ENCODE assay signal across 8 mouse cellular contexts in the genomic region with DNA sequence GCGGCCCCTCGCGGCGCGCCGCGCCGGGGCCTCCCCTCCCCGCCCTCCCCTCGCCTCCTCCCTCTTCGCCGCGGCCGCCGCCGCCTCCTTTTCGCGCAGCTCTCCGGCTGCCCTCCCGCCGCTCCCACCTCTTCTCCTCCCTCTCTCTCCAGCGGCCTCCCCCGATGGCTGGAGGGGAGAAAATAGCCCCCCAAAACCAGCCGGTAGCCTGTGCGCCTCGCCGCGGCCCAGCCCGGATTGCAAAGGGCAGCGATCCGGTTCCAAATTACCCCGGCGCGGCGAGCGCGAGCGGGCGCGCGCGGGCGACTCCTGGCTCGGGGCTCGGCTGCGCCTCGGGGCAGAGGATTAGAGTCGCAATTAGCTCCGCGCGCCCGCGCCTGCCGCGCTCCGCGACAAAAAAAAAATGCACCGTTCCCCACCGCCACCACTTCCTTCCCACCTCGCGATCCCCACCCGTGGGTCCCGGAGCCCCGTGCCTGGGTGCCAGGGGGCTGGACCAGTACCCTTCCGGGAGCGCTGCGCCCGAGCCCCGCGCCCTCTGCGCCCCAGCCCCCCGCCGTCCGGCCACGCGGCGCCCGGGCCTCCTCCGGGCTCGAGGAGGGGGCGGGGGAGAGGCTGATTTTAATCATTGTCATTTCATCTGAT. TPM values are rescaled to one million over a fixed set of nuclear protein-coding genes. Genes with fewer than 3 reads are reported as not detected.
DNase-seq lines count a peak whose midpoint lies in the region; ATAC-seq and TF ChIP-seq lines count a peak whose summit lies in the region.

No protein-coding gene starts in this region.

- H3K4me1 ChIP-seq in hindbrain, embryonic 15.5 days (replicated peaks), result peaks cover 34% of the 10 kb centered on the region
- peaks cover 25% of the 10 kb centered on the region for H3K4me1 ChIP-seq in limb, embryonic 12.5 days (replicated peaks)
- no peaks in the 10 kb centered on the region for H3K4me1 ChIP-seq in midbrain, postnatal 0 days (ENCODE audit: insufficient read depth, low read length)

- ATAC-seq in hindbrain, embryonic 15.5 days (ENCODE audit: low FRiP score, low read depth), result peak; percentile 37
- no peak for ATAC-seq in limb, embryonic 12.5 days (ENCODE audit: insufficient number of reproducible peaks, insufficient read depth, low FRiP score, low TSS enrichment, low read depth)
- peak; percentile 59 for ATAC-seq in midbrain, postnatal 0 days (ENCODE audit: low FRiP score)

- DNase-seq in heart, adult 11 months, result peak; percentile 95
- no peak for DNase-seq in heart, postnatal 25 days (ENCODE audit: low spot score)
- peak; percentile 54 for DNase-seq in cerebellum, adult 11 months
- DNase-seq in frontal cortex, postnatal 10 days (ENCODE audit: low spot score in 2 of 2), result peak; percentile 39 to 68
- DNase-seq in midbrain, postnatal 0 days (ENCODE audit: low spot score), result peak; percentile 79
- DNase-seq in urinary bladder, postnatal 14 days (ENCODE audit: low spot score), result peak; percentile 55

- no peaks in the 10 kb centered on the region for H3K9me3 ChIP-seq in hindbrain, embryonic 15.5 days
- H3K9me3 ChIP-seq in limb, embryonic 12.5 days, result no peaks in the 10 kb centered on the region
- no peaks in the 10 kb centered on the region for H3K9me3 ChIP-seq in midbrain, postnatal 0 days (ENCODE audit: low read length)

- peak overlapping the region; percentile 93 for H3K9ac ChIP-seq in hindbrain, embryonic 15.5 days
- H3K9ac ChIP-seq in limb, embryonic 12.5 days (replicated peaks), result peak overlapping the region; percentile 97
- peak overlapping the region; percentile 86 for H3K9ac ChIP-seq in midbrain, postnatal 0 days (replicated peaks; ENCODE audit: low read length, poor library complexity, severe bottlenecking)

- peaks cover 5% of the 10 kb centered on the region; the same call in 1 of the 2 replicates for H3K36me3 ChIP-seq in hindbrain, embryonic 15.5 days
- H3K36me3 ChIP-seq in limb, embryonic 12.5 days, result peaks cover 14% of the 10 kb centered on the region
- H3K36me3 ChIP-seq in midbrain, postnatal 0 days (ENCODE audit: insufficient read depth, low read length), result no peaks in the 10 kb centered on the region

- WGBS in hindbrain, embryonic 15.5 days, result under 1% methylated on average over 56 of the region's 81 CpGs
- WGBS in limb, embryonic 12.5 days, result under 1% methylated on average over 60 of the region's 81 CpGs
- under 1% methylated on average over 56 of the region's 81 CpGs for WGBS in midbrain, postnatal 0 days

- peak overlapping the region; percentile 80 for H3K4me3 ChIP-seq in hindbrain, embryonic 15.5 days
- H3K4me3 ChIP-seq in limb, embryonic 12.5 days (replicated peaks), result peak overlapping the region; percentile 71
- peak overlapping the region; percentile 79 for H3K4me3 ChIP-seq in midbrain, postnatal 0 days (ENCODE audit: low read depth, low read length)

- peak overlapping the region; percentile 99 for H3K27ac ChIP-seq in hindbrain, embryonic 15.5 days (replicated peaks)
- H3K27ac ChIP-seq in limb, embryonic 12.5 days, result peak overlapping the region; percentile 100
- peak overlapping the region; percentile 93 for H3K27ac ChIP-seq in midbrain, postnatal 0 days (ENCODE audit: low read depth, low read length)

- intact Hi-C loops in heart, postnatal 25 days (cut with DNase I), result loop anchor here (5.0 kb wide), 2 partner anchors 37 to 162 kb away; no protein-coding TSS in a partner anchor

- peak overlapping the region; percentile 85 for H3K4me2 ChIP-seq in hindbrain, embryonic 15.5 days
- peak overlapping the region; percentile 88 for H3K4me2 ChIP-seq in limb, embryonic 12.5 days
- peak overlapping the region; percentile 76 for H3K4me2 ChIP-seq in midbrain, postnatal 0 days (ENCODE audit: low read depth, low read length, poor library complexity, severe bottlenecking)

- H3K27me3 ChIP-seq in hindbrain, embryonic 15.5 days, result no peaks in the 10 kb centered on the region
- no peaks in the 10 kb centered on the region for H3K27me3 ChIP-seq in limb, embryonic 12.5 days
- H3K27me3 ChIP-seq in midbrain, postnatal 0 days (ENCODE audit: insufficient read depth, low read length), result no peaks in the 10 kb centered on the region

- TF ChIP-seq CTCF in midbrain, postnatal 0 days (IDR thresholded peaks at IDR 0.05), result no peak

RNA-seq across cellular contexts. Expression of gene Kctd15, which starts 2.0 kb away (rescaled TPM):
- 1 to 10 TPM; 2.8 to 3.8 TPM for total RNA-seq in heart, postnatal 25 days (2021)
- polyA plus RNA-seq in hindbrain, embryonic 15.5 days (2015; fragmentation: Nextera tagmentation; extraction: Ambion mirVana), result 24.1 and 26.0 TPM in 2 replicates
- polyA plus RNA-seq in limb, embryonic 12.5 days (2016; fragmentation: Nextera tagmentation; extraction: Ambion mirVana), result 63.8 and 66.6 TPM in 2 replicates
- total RNA-seq in midbrain, postnatal 0 days (2014; rRNA removed), result 61.3 and 69.1 TPM in 2 replicates
- 15.0 and 15.7 TPM in 2 replicates for polyA plus RNA-seq in midbrain, postnatal 0 days (2015; fragmentation: Nextera tagmentation; extraction: Ambion mirVana)
